Mouse (Mus musculus): ENCODE data around the gene Otub1. TPM values are rescaled to one million over a fixed set of nuclear protein-coding genes. Genes with fewer than 3 reads are reported as not detected.
A peak's percentile ranks its signal among the peaks of the same experiment; 100 is the strongest.

Otub1 gene
- total and polyA plus RNA-seq, 2 experiments from 2014 or later: 242 to 257 TPM

GRCm38 (mm10) chr19:7168423-7168822, 37.7 kb downstream of the Otub1 start:
- no peaks in the 10 kb centered on the region for H3K27me3 ChIP-seq (ENCODE audit: insufficient read depth, low read length)
- H3K9ac ChIP-seq (replicated peaks; ENCODE audit: low read length, poor library complexity, severe bottlenecking): no peak overlapping the region
- no peak overlapping the region for H3K4me2 ChIP-seq (ENCODE audit: low read depth, low read length, poor library complexity, severe bottlenecking)
- H3K9me3 ChIP-seq (ENCODE audit: low read length): no peaks in the 10 kb centered on the region
- TF ChIP-seq CTCF (IDR thresholded peaks at IDR 0.05): no peak
- H3K36me3 ChIP-seq (ENCODE audit: insufficient read depth, low read length): no peaks in the 10 kb centered on the region
- H3K4me3 ChIP-seq (ENCODE audit: low read depth, low read length): no peak overlapping the region
- no peak for DNase-seq (ENCODE audit: low spot score)
- no peak overlapping the region for H3K27ac ChIP-seq (ENCODE audit: low read depth, low read length)
- ATAC-seq (ENCODE audit: low FRiP score): no peak
- 32% methylated on average over 2 of the region's 2 CpGs for WGBS
- peaks cover 17% of the 10 kb centered on the region for H3K4me1 ChIP-seq (ENCODE audit: insufficient read depth, low read length)

GRCm38 (mm10) chr19:7166767-7167166, 39.3 kb downstream of the Otub1 start:
- ATAC-seq (ENCODE audit: low FRiP score) (no peak), DNase-seq (ENCODE audit: low spot score) (no peak)
- Histone ChIP-seq H3K4me3 (ENCODE audit: low read depth, low read length) (peak overlapping the region; percentile 82; the same call in 1 of the 2 replicates), H3K27me3 (ENCODE audit: insufficient read depth, low read length) (no peaks in the 10 kb centered on the region), H3K36me3 (ENCODE audit: insufficient read depth, low read length) (no peaks in the 10 kb centered on the region), H3K9me3 (ENCODE audit: low read length) (no peaks in the 10 kb centered on the region), H3K4me2 (ENCODE audit: low read depth, low read length, poor library complexity, severe bottlenecking) (no peak overlapping the region; the same call in 1 of the 2 replicates), H3K27ac (ENCODE audit: low read depth, low read length) (no peak overlapping the region), H3K4me1 (ENCODE audit: insufficient read depth, low read length) (peaks cover 10% of the 10 kb centered on the region), H3K9ac (replicated peaks; ENCODE audit: low read length, poor library complexity, severe bottlenecking) (no peak overlapping the region)
- no peak for TF ChIP-seq CTCF (IDR thresholded peaks at IDR 0.05)
- 8% methylated on average over 6 of the region's 6 CpGs for WGBS

- H3K27me3 ChIP-seq (ENCODE audit: insufficient read depth, low read length): no peaks in the 10 kb centered on the region
- H3K4me1 ChIP-seq (ENCODE audit: insufficient read depth, low read length): peaks cover 5% of the 10 kb centered on the region
- peak overlapping the region; percentile 82 for H3K4me3 ChIP-seq (ENCODE audit: low read depth, low read length)
- ATAC-seq (ENCODE audit: low FRiP score): no peak
- peak overlapping the region; percentile 79 for H3K9ac ChIP-seq (replicated peaks; ENCODE audit: low read length, poor library complexity, severe bottlenecking)
- H3K9me3 ChIP-seq (ENCODE audit: low read length): no peaks in the 10 kb centered on the region
- TF ChIP-seq CTCF (IDR thresholded peaks at IDR 0.05): no peak
- no peaks in the 10 kb centered on the region for H3K36me3 ChIP-seq (ENCODE audit: insufficient read depth, low read length)
- peak overlapping the region; percentile 88 for H3K4me2 ChIP-seq (ENCODE audit: low read depth, low read length, poor library complexity, severe bottlenecking)
- H3K27ac ChIP-seq (ENCODE audit: low read depth, low read length): no peak overlapping the region
- DNase-seq (ENCODE audit: low spot score): no peak
- WGBS: 4% methylated on average over 10 of the region's 15 CpGs
Observed at GRCm38 (mm10) chr19:7166200-7166711, 39.9 kb downstream of the Otub1 start.

GRCm38 (mm10) chr19:7165509-7166199, 40.5 kb downstream of the Otub1 start:
- ATAC-seq (ENCODE audit: low FRiP score) (peak; percentile 47), DNase-seq (ENCODE audit: low spot score) (peak; percentile 58)
- no peak for TF ChIP-seq CTCF (IDR thresholded peaks at IDR 0.05)
- no peaks in the 10 kb centered on the region for H3K27me3 ChIP-seq (ENCODE audit: insufficient read depth, low read length)
- H3K9me3 ChIP-seq (ENCODE audit: low read length): no peaks in the 10 kb centered on the region
- peak overlapping the region; percentile 55 for H3K27ac ChIP-seq (ENCODE audit: low read depth, low read length)
- H3K4me1 ChIP-seq (ENCODE audit: insufficient read depth, low read length): peaks cover 3% of the 10 kb centered on the region; the same call in 1 of the 2 replicates
- H3K36me3 ChIP-seq (ENCODE audit: insufficient read depth, low read length): no peaks in the 10 kb centered on the region
- peak overlapping the region; percentile 79 for H3K9ac ChIP-seq (replicated peaks; ENCODE audit: low read length, poor library complexity, severe bottlenecking)
- peak overlapping the region; percentile 88 for H3K4me2 ChIP-seq (ENCODE audit: low read depth, low read length, poor library complexity, severe bottlenecking)
- peak overlapping the region; percentile 82 for H3K4me3 ChIP-seq (ENCODE audit: low read depth, low read length)
- WGBS: under 1% methylated on average over 19 of the region's 105 CpGs

GRCm38 (mm10) chr19:7164820-7165323, 41.2 kb downstream of the Otub1 start:
- Histone ChIP-seq H3K27me3 (ENCODE audit: insufficient read depth, low read length) (no peaks in the 10 kb centered on the region), H3K4me1 (ENCODE audit: insufficient read depth, low read length) (peaks cover 5% of the 10 kb centered on the region; the same call in 1 of the 2 replicates), H3K36me3 (ENCODE audit: insufficient read depth, low read length) (no peaks in the 10 kb centered on the region), H3K4me2 (ENCODE audit: low read depth, low read length, poor library complexity, severe bottlenecking) (peak overlapping the region; percentile 88), H3K9ac (replicated peaks; ENCODE audit: low read length, poor library complexity, severe bottlenecking) (peak overlapping the region; percentile 79), H3K27ac (ENCODE audit: low read depth, low read length) (peak overlapping the region; percentile 8; the same call in 1 of the 2 replicates), H3K4me3 (ENCODE audit: low read depth, low read length) (peak overlapping the region; percentile 82), H3K9me3 (ENCODE audit: low read length) (no peaks in the 10 kb centered on the region)
- WGBS: under 1% methylated on average over 31 of the region's 35 CpGs
- TF ChIP-seq CTCF (IDR thresholded peaks at IDR 0.05): no peak
- no peak for DNase-seq (ENCODE audit: low spot score)
- no peak for ATAC-seq (ENCODE audit: low FRiP score)

GRCm38 (mm10) chr19:7164238-7164637, 41.9 kb downstream of the Otub1 start:
- Histone ChIP-seq H3K36me3 (ENCODE audit: insufficient read depth, low read length) (no peaks in the 10 kb centered on the region), H3K9me3 (ENCODE audit: low read length) (no peaks in the 10 kb centered on the region), H3K9ac (replicated peaks; ENCODE audit: low read length, poor library complexity, severe bottlenecking) (peak overlapping the region; percentile 79; the same call in 1 of the 2 replicates), H3K27me3 (ENCODE audit: insufficient read depth, low read length) (no peaks in the 10 kb centered on the region), H3K4me1 (ENCODE audit: insufficient read depth, low read length) (peaks cover 5% of the 10 kb centered on the region; the same call in 1 of the 2 replicates), H3K27ac (ENCODE audit: low read depth, low read length) (no peak overlapping the region), H3K4me3 (ENCODE audit: low read depth, low read length) (peak overlapping the region; percentile 82), H3K4me2 (ENCODE audit: low read depth, low read length, poor library complexity, severe bottlenecking) (peak overlapping the region; percentile 88)
- TF ChIP-seq CTCF (IDR thresholded peaks at IDR 0.05): no peak
- ATAC-seq (ENCODE audit: low FRiP score) (no peak), DNase-seq (ENCODE audit: low spot score) (no peak)
- WGBS: 3% methylated on average over 6 of the region's 6 CpGs

Measured in midbrain, postnatal 0 days (tissue).